Mouse (Mus musculus) ovary, postnatal 36 days (tissue): ENCODE results near the gene Fam19a5.

ENCODE experiments used
- DNase-seq: peaks from one replicate; pipeline ENCODE4 v3.0.0; 2022; ENCODE audit warnings: low spot score, mixed read lengths

Gene Fam19a5

GRCm38 (mm10) chr15:87543599-87544338 is at the start of gene Fam19a5:
TSS of gene Fam19a5 (plus strand) at chr15:87544299.
- peak; percentile 23 for DNase-seq

GRCm38 (mm10) chr15:87501737-87502136 is 42.4 kb upstream of the Fam19a5 start:
- no peak for DNase-seq

GRCm38 (mm10) chr15:87507349-87507748 is 36.8 kb upstream of the Fam19a5 start:
- no peak for DNase-seq

- DNase-seq = no peak
These were observed 33.2 kb upstream of the Fam19a5 start for GRCm38 (mm10) chr15:87510886-87511285.

- DNase-seq = no peak
These were observed 25.9 kb upstream of the Fam19a5 start for GRCm38 (mm10) chr15:87518161-87518560.

- no peak for DNase-seq
These were observed 14.8 kb upstream of the Fam19a5 start for GRCm38 (mm10) chr15:87529271-87529670.

- DNase-seq = no peak
These were observed 2.4 kb upstream of the Fam19a5 start for GRCm38 (mm10) chr15:87541656-87542055.

- DNase-seq = peak; percentile 55
These were observed 466 bp downstream of the Fam19a5 start for GRCm38 (mm10) chr15:87544401-87545129.

GRCm38 (mm10) chr15:87545130-87545642 is 1.1 kb downstream of the Fam19a5 start:
- no peak for DNase-seq

GRCm38 (mm10) chr15:87545731-87546360 is 1.7 kb downstream of the Fam19a5 start:
- DNase-seq = no peak

GRCm38 (mm10) chr15:87547022-87547421 is 2.9 kb downstream of the Fam19a5 start:
- no peak for DNase-seq

- DNase-seq = no peak
These were observed 5.6 kb downstream of the Fam19a5 start for GRCm38 (mm10) chr15:87549724-87550123.

GRCm38 (mm10) chr15:87550756-87551155 is 6.7 kb downstream of the Fam19a5 start:
- DNase-seq = no peak

GRCm38 (mm10) chr15:87551556-87551955 is 7.5 kb downstream of the Fam19a5 start:
- DNase-seq = no peak

GRCm38 (mm10) chr15:87555811-87556210 is 11.7 kb downstream of the Fam19a5 start:
- no peak for DNase-seq

GRCm38 (mm10) chr15:87564331-87564730 is 20.2 kb downstream of the Fam19a5 start:
- no peak for DNase-seq

- no peak for DNase-seq
These were observed 22.2 kb downstream of the Fam19a5 start for GRCm38 (mm10) chr15:87566040-87566929.

GRCm38 (mm10) chr15:87570182-87570581 is 26.1 kb downstream of the Fam19a5 start:
- no peak for DNase-seq

GRCm38 (mm10) chr15:87579861-87580260 is 35.8 kb downstream of the Fam19a5 start:
- no peak for DNase-seq

GRCm38 (mm10) chr15:87583921-87584621 is 40.0 kb downstream of the Fam19a5 start:
- DNase-seq = no peak

GRCm38 (mm10) chr15:87590975-87591374 is 46.9 kb downstream of the Fam19a5 start:
- no peak for DNase-seq
